Mouse (Mus musculus): ENCODE measurements at regions not wholly inside any gene's neighbourhood (a gene's known extent, or its start where the extent isn't known, plus 50 kb on each side); places are given as distances from the start of the nearest gene placed in this dataset.

DNA sequence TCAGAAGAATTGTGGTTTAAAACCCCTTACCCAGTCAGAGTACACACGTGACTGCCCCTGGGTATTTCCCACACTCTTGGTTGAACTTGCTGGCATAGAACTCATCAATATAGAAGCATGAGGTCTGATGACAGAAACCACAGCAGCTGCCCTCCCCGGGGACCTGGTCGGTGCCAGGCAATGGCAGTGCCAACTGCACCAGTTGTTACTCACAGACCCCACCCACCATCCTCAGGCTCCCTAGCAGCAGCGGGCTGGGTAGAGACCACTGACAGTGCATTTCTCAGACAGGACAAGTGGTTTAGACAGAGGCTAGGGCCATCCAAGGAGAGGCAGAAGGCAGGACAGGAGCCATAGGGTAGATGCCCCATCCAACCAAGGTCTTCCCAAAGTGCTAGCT is 144.7 kb upstream of the Lhx5 start:
- TF ChIP-seq GATA1 (IDR thresholded peaks at IDR 0.05; ENCODE audit: borderline replicate concordance, low read length) (no peak), CTCF (IDR thresholded peaks at IDR 0.05; ENCODE audit: low read depth, low read length) (no peak), TAL1 (conservative IDR thresholded peaks at IDR 0.05; ENCODE audit: low read depth, low read length) (no peak), POLR2AphosphoS5 (IDR thresholded peaks at IDR 0.05; ENCODE audit: insufficient replicate concordance, low read depth, low read length) (no peak)
